Mouse (Mus musculus): ENCODE measurements around the gene Spata33. TPM values are rescaled to one million over a fixed set of nuclear protein-coding genes. Genes with fewer than 3 reads are reported as not detected.

Gene Spata33
- polyA plus RNA-seq, 1 experiment from 2014 or later, result 1.7 TPM

DNA sequence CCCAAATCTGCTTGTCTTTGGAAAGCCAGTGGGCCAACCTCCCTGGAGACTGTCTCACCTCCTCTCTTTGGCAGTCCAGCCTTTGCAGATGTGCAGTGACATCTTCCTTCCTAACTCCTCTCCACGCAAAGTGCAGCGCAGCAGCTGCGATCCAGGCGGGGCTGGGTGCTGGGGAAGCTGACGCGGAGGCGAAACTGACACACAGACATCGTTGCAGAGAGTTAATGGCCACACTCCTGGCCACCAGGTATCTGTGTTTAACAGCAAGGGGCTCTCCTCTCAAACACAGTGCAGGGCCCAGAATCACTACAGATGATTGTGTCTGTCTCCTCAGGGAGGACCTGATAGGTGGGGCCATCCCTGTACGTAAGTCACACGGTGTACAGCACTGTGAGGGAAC is 58.5 kb downstream of the Spata33 start:
- DNase-seq (ENCODE audit: low spot score) (no peak), ATAC-seq (replicated peaks; ENCODE audit: low FRiP score) (no peak)
- Histone ChIP-seq H3K9me3 (ENCODE audit: control insufficient read depth, low read length) (no peaks in the 10 kb centered on the region), H3K27me3 (replicated peaks; ENCODE audit: control insufficient read depth, insufficient read depth, low read length) (no peaks in the 10 kb centered on the region), H3K4me2 (no peak overlapping the region), H3K4me1 (replicated peaks; ENCODE audit: control insufficient read depth, insufficient read depth, low read length) (no peaks in the 10 kb centered on the region), H3K4me3 (ENCODE audit: low read depth, low read length) (no peak overlapping the region), H3K9ac (ENCODE audit: low read depth, low read length) (no peak overlapping the region), H3K27ac (ENCODE audit: low read depth, low read length) (no peak overlapping the region), H3K36me3 (ENCODE audit: control insufficient read depth, insufficient read depth, low read length) (peaks cover 29% of the 10 kb centered on the region)
- WGBS, result 89% methylated on average over 10 of the region's 10 CpGs

Other genes with a start within 250 kb of the Spata33 start
- gene Ankrd11, start 170.6 kb upstream of the Spata33 start, polyA plus RNA-seq (2014; fragmentation: Nextera tagmentation; extraction: Ambion mirVana), result 49.2 and 53.8 TPM in 2 replicates
- gene Spg7, start 149.9 kb upstream of the Spata33 start, polyA plus RNA-seq (2014; fragmentation: Nextera tagmentation; extraction: Ambion mirVana), result 41.3 and 46.0 TPM in 2 replicates
- 1,965 and 2,035 TPM in 2 replicates for gene Rpl13, start 110.5 kb upstream of the Spata33 start, polyA plus RNA-seq (2014; fragmentation: Nextera tagmentation; extraction: Ambion mirVana)
- 5.2 and 5.9 TPM in 2 replicates for gene Cpne7, start 95.5 kb upstream of the Spata33 start, polyA plus RNA-seq (2014; fragmentation: Nextera tagmentation; extraction: Ambion mirVana)
- gene Sult5a1, start 54.5 kb upstream of the Spata33 start, polyA plus RNA-seq (2014; fragmentation: Nextera tagmentation; extraction: Ambion mirVana), result 4.6 and 5.6 TPM in 2 replicates
- gene Dpep1, start 26.6 kb upstream of the Spata33 start, polyA plus RNA-seq (2014; fragmentation: Nextera tagmentation; extraction: Ambion mirVana), result 0.52 and 1.3 TPM in 2 replicates
- 95.4 and 104 TPM in 2 replicates for gene Chmp1a, start 69 bp upstream of the Spata33 start, polyA plus RNA-seq (2014; fragmentation: Nextera tagmentation; extraction: Ambion mirVana)
- 22.8 and 25.0 TPM in 2 replicates for gene Cdk10, start 12.0 kb downstream of the Spata33 start, polyA plus RNA-seq (2014; fragmentation: Nextera tagmentation; extraction: Ambion mirVana)
- 2.0 and 2.2 TPM in 2 replicates for gene Spata2l, start 23.4 kb downstream of the Spata33 start, polyA plus RNA-seq (2014; fragmentation: Nextera tagmentation; extraction: Ambion mirVana)
- 16.0 and 18.8 TPM in 2 replicates for gene Zfp276, start 41.4 kb downstream of the Spata33 start, polyA plus RNA-seq (2014; fragmentation: Nextera tagmentation; extraction: Ambion mirVana)
- 9.2 and 10.7 TPM in 2 replicates for gene Vps9d1, start 41.5 kb downstream of the Spata33 start, polyA plus RNA-seq (2014; fragmentation: Nextera tagmentation; extraction: Ambion mirVana)
- 39.7 and 46.8 TPM in 2 replicates for gene Fanca, start 105.7 kb downstream of the Spata33 start, polyA plus RNA-seq (2014; fragmentation: Nextera tagmentation; extraction: Ambion mirVana)
- gene Spire2, start 119.9 kb downstream of the Spata33 start, polyA plus RNA-seq (2014; fragmentation: Nextera tagmentation; extraction: Ambion mirVana), result 6.5 and 6.7 TPM in 2 replicates
- 136 and 147 TPM in 2 replicates for gene Tcf25, start 160.9 kb downstream of the Spata33 start, polyA plus RNA-seq (2014; fragmentation: Nextera tagmentation; extraction: Ambion mirVana)
- gene Mc1r, start 194.3 kb downstream of the Spata33 start, polyA plus RNA-seq (2014; fragmentation: Nextera tagmentation; extraction: Ambion mirVana), result 0.04 and 0.06 TPM in 2 replicates
- 6.0 and 6.9 TPM in 2 replicates for gene Tubb3, start 198.6 kb downstream of the Spata33 start, polyA plus RNA-seq (2014; fragmentation: Nextera tagmentation; extraction: Ambion mirVana)
- gene Def8, start 210.7 kb downstream of the Spata33 start, polyA plus RNA-seq (2014; fragmentation: Nextera tagmentation; extraction: Ambion mirVana), result 27.0 and 32.7 TPM in 2 replicates

Measured in liver, embryonic 11.5 days (tissue).